Mouse (Mus musculus) olfactory bulb, adult 2 months (tissue): ENCODE results near the gene Tnrc6c. TPM values are rescaled to one million over a fixed set of nuclear protein-coding genes. Genes with fewer than 3 reads are reported as not detected.

Experiments used
- H3K27ac ChIP-seq: fragments of 200-500 bp; 2 replicates; pipeline ENCODE4 v1.5.1; 2012; ENCODE audit warnings: low read depth, low read length; ENCODE audit not compliant: insufficient read depth
- H3K4me1 ChIP-seq: fragments of 200-500 bp; 2 replicates; pipeline ENCODE4 v1.6.1; 2012; ENCODE audit warnings: low read length; ENCODE audit not compliant: control insufficient read depth, insufficient read depth
- H3K4me3 ChIP-seq: fragments of 200-500 bp; 2 replicates; pipeline ENCODE4 v1.5.1; 2012; ENCODE audit warnings: mild to moderate bottlenecking, low read depth, low read length, moderate library complexity; ENCODE audit not compliant: insufficient read depth
- CTCF ChIP-seq: fragments of 200-500 bp; IDR thresholded peaks from 2 replicates; pipeline ENCODE4 v1.5.1; 2012; ENCODE audit warnings: low read depth, mild to moderate bottlenecking, low read length, moderate library complexity; ENCODE audit not compliant: insufficient read depth
- POLR2A ChIP-seq: fragments of 200-500 bp; IDR thresholded peaks from 2 replicates; pipeline ENCODE4 v1.6.1; 2012; ENCODE audit warnings: mild to moderate bottlenecking, low read depth, low read length, moderate library complexity; ENCODE audit not compliant: insufficient read depth
- WGBS: fragments of 180-500 bp; shearing (Covaris S2); methylation state at CpG from one replicate; pipeline ENCODE4 v1.1.7; 2018; 5-methylcytosine and 5-hydroxymethylcytosine counted together
- polyA plus RNA-seq: library from polyadenylated mRNA; stranded (reverse); fragments of >200 nt; gene quantifications from 2 replicates; pipeline ENCODE4 v1.2.4, GENCODE M21; 2012; ENCODE audit warnings: low replicate concordance; ENCODE audit not compliant: missing spikeins, insufficient read depth, insufficient read length

Gene Tnrc6c
- polyA plus RNA-seq, 1 experiment, result not detected

GRCm38 (mm10) chr11:117760374-117761119, 106.5 kb downstream of the Tnrc6c start:
- H3K27ac ChIP-seq, result no peak overlapping the region
- WGBS, result 81% methylated on average over 26 of the region's 26 CpGs

DNA sequence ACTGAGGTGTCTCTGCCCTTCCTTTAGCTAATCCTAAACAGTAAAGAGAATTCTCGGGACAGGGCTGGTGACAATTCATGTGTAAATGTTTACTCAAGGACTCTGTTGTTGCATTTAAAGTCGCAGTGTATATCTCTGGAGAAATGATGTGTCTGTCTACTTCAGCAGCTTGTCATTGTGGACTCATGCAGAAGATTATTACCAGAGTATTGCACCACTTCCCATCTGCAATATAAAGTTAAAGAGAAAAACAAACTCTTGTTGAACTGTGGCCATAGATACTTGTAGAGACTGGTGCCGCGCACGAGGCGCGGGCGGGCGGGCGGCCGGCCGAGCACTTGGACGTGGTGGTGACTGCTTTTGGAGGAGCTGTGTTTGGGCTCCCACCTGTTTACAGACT, 107.7 kb downstream of the Tnrc6c start:
- WGBS, result 91% methylated on average over 13 of the region's 13 CpGs
- Histone ChIP-seq H3K4me1 (peaks cover 8% of the 10 kb centered on the region; the same call in 1 of the 2 replicates), H3K27ac (no peak overlapping the region), H3K4me3 (no peak overlapping the region)
- no peak for TF ChIP-seq CTCF
- TF ChIP-seq POLR2A, result no peak

More at GRCm38 (mm10) chr11:117760374-117761119, 106.5 kb downstream of the Tnrc6c start:
- Histone ChIP-seq H3K4me1 (peaks cover 8% of the 10 kb centered on the region; the same call in 1 of the 2 replicates), H3K4me3 (no peak overlapping the region)
- TF ChIP-seq POLR2A (no peak), CTCF (no peak)

- peaks cover 8% of the 10 kb centered on the region; the same call in 1 of the 2 replicates for H3K4me1 ChIP-seq
- no peak overlapping the region for H3K4me3 ChIP-seq
- TF ChIP-seq CTCF, result no peak
- no peak overlapping the region for H3K27ac ChIP-seq
- 65% methylated on average over 12 of the region's 12 CpGs for WGBS
These were observed 108.2 kb downstream of the Tnrc6c start for GRCm38 (mm10) chr11:117762246-117762645.

DNA sequence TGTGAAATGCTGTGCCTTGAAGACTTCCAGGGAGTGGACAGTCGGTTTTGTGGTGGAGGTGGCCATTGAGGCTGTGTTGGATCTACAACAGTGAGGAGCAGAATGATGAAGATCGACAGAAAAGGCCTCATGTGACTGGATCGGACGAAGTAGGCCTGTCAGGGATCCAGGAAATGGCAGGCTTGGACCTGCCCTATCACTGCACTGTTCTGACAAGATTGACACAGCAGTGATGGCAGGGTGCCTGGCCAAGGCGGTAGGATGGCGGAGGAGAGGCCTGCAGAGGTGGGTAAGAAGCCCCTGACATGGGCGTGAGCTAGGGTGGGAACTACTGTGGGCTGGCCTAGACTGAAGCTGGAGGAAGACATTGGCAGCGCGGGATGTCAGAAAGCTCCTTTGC, 110.2 kb downstream of the Tnrc6c start:
- H3K27ac ChIP-seq, result no peak overlapping the region
- peaks cover 8% of the 10 kb centered on the region for H3K4me1 ChIP-seq
- WGBS, result 92% methylated on average over 9 of the region's 9 CpGs
- TF ChIP-seq CTCF, result no peak
- no peak for TF ChIP-seq POLR2A
- H3K4me3 ChIP-seq, result no peak overlapping the region

- WGBS, result 90% methylated on average over 5 of the region's 5 CpGs
- peaks cover 6% of the 10 kb centered on the region for H3K4me1 ChIP-seq
- TF ChIP-seq POLR2A (no peak), CTCF (no peak)
- no peak overlapping the region for H3K27ac ChIP-seq
- no peak overlapping the region for H3K4me3 ChIP-seq
These were observed 111.3 kb downstream of the Tnrc6c start for GRCm38 (mm10) chr11:117765361-117765760.

DNA sequence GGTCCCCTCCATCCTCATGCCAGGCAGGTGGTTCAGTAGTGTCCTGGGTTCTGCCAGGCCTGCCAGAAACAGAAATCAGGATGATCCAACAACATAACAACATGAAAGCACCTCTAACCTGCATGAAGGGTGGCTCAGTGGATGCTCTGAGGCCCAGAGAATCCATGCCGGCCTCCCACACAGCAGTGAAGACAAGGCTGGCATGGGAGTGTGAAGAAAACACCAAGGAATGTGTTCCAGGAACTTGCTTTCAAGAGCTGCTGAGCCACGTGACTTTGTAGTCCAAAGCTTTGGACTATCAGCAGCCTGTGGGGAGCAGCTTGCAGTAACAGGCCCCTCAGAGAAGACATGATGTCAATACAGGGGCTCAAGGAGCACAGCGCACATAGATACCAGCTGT, 112.2 kb downstream of the Tnrc6c start:
- Histone ChIP-seq H3K4me3 (no peak overlapping the region), H3K4me1 (peaks cover 2% of the 10 kb centered on the region), H3K27ac (no peak overlapping the region)
- 78% methylated on average over 3 of the region's 3 CpGs for WGBS
- TF ChIP-seq CTCF (no peak), POLR2A (no peak)

GRCm38 (mm10) chr11:117768725-117769682, 114.9 kb downstream of the Tnrc6c start:
- TF ChIP-seq POLR2A, result no peak
- no peak for TF ChIP-seq CTCF
- no peak overlapping the region for H3K27ac ChIP-seq
- 57% methylated on average over 20 of the region's 20 CpGs for WGBS

GRCm38 (mm10) chr11:117769683-117770047, 115.6 kb downstream of the Tnrc6c start:
- Histone ChIP-seq H3K4me3 (no peak overlapping the region), H3K4me1 (no peaks in the 10 kb centered on the region; the same call in 1 of the 2 replicates), H3K27ac (no peak overlapping the region)
- 38% methylated on average over 7 of the region's 7 CpGs for WGBS
- TF ChIP-seq CTCF, result no peak
- no peak for TF ChIP-seq POLR2A

More at GRCm38 (mm10) chr11:117768725-117769682, 114.9 kb downstream of the Tnrc6c start:
- Histone ChIP-seq H3K4me3 (no peak overlapping the region), H3K4me1 (no peaks in the 10 kb centered on the region; the same call in 1 of the 2 replicates)

DNA sequence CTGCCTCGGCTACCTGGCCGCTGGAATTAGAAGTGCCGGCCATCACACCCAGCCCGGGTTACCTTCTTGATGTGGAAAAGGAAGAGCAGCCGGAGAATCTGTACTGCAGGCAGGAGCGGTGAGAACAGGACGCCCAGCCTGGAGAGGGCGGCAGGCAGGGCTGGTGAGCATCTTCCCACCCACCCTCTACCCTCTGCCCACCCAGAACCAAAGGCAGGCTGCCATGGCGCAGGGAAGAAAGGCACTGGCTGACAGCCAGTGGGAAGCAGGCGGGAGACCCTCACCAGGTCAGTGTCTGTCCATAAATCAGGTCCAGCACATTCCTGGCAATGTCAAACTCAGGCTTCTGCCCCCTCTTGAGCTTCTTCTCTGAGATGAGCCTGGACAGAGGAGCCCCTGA, 116.3 kb downstream of the Tnrc6c start:
- whole genome bisulfite sequencing, result 86% methylated on average over 10 of the region's 10 CpGs
- no peak for TF ChIP-seq POLR2A
- TF ChIP-seq CTCF, result no peak
- H3K4me3 ChIP-seq, result no peak overlapping the region
- no peak overlapping the region for H3K27ac ChIP-seq
- no peaks in the 10 kb centered on the region; the same call in 1 of the 2 replicates for H3K4me1 ChIP-seq

DNA sequence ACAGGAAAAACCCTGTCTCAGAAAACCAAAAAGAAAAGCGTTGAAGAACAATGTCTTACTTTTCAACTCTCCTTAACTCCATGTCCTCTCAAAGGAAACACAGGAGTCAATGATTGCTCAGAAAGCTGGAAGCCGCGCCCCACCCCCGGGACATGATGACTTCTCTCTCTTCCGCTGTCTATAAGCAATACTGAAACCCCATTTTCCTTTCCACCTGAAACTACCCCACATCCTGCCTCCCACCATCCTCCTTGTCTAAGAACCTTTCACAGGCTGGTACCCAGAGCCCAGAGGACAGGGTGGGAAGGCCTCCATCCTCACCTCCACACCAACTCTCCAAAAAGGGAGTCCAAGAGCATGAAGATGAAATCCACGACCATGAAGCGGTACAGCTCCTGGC, 118.3 kb downstream of the Tnrc6c start:
- WGBS, result 94% methylated on average over 7 of the region's 7 CpGs
- TF ChIP-seq CTCF (no peak), POLR2A (no peak)
- Histone ChIP-seq H3K27ac (no peak overlapping the region), H3K4me1 (no peaks in the 10 kb centered on the region; the same call in 1 of the 2 replicates), H3K4me3 (no peak overlapping the region)
